Mouse (Mus musculus) spleen, adult 2 months (tissue): ENCODE measurements at regions not wholly inside any gene's neighbourhood (a gene's known extent, or its start where the extent isn't known, plus 50 kb on each side); places are given as distances from the start of the nearest gene placed in this dataset.

Source experiments
- CTCF ChIP-seq: fragments of 200-500 bp; IDR thresholded peaks from 2 replicates; pipeline ENCODE4 v1.5.1; 2011; ENCODE audit warnings: mild to moderate bottlenecking, inconsistent platforms; ENCODE audit not compliant: insufficient read depth, insufficient read length, insufficient replicate concordance; ENCODE audit errors: extremely low read depth
- POLR2A ChIP-seq: fragments of 200-500 bp; IDR thresholded peaks from 2 replicates; pipeline ENCODE4 v1.6.1; 2011; ENCODE audit warnings: low read depth, low read length, inconsistent platforms

- no peak for TF ChIP-seq POLR2A
- no peak for TF ChIP-seq CTCF
These were observed 153.9 kb downstream of the Atp6v1g3 start for GRCm38 (mm10) chr1:138427416-138427815.
